Mouse (Mus musculus): ENCODE results near the gene Ndufaf2.

DNA sequence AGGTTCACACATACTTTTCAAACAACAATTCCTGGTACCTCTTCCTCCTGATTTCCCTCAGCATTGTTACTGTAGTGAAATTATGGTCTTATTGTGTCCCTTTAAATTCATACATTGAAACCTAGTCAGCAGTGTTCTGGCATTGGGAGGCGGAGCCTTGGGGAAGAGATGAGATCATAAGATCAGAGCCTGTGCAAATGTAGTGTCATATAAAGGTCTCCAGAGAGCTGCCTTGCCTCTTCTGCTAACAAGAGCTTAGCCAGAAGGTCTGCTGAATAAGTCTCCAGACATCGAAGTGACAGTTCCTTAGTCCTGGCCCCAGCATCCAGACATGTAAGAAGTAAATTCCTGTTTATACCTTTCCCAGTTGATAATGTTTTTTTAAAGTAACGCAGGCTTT is 46.4 kb upstream of the Ndufaf2 start:
- TF ChIP-seq ZNF384 (IDR thresholded peaks at IDR 0.05; ENCODE audit: low read depth, low read length): no peak
- TF ChIP-seq CHD2 (IDR thresholded peaks at IDR 0.05; ENCODE audit: low read depth, low read length): no peak
- no peak for TF ChIP-seq ZC3H11A (IDR thresholded peaks at IDR 0.05; ENCODE audit: borderline replicate concordance, low read depth, low read length)
- no peak for TF ChIP-seq MAFK (IDR thresholded peaks at IDR 0.05; ENCODE audit: insufficient read depth, low read depth, low read length)
